Mouse (Mus musculus) neural tube, embryonic 12.5 days (tissue): ENCODE measurements at regions not wholly inside any gene's neighbourhood (a gene's known extent, or its start where the extent isn't known, plus 50 kb on each side); places are given as distances from the start of the nearest gene placed in this dataset. TPM values are rescaled to one million over a fixed set of nuclear protein-coding genes. Genes with fewer than 3 reads are reported as not detected.

Experiments used
- ATAC-seq: fragments of 200-750 bp; cut with Nextera tagmentation; 2 replicates; pipeline ENCODE4 v1.8.0; 2017; ENCODE audit warnings: low read depth, mild to moderate bottlenecking, moderate TSS enrichment, moderate library complexity; ENCODE audit not compliant: low FRiP score
- H3K27ac ChIP-seq: fragments of 300-500 bp; sonication (generic); 2 replicates; pipeline ENCODE4 v1.5.1; 2016
- H3K27me3 ChIP-seq: fragments of 300-500 bp; sonication (generic); replicated peaks from 2 replicates; pipeline ENCODE4 v1.6.1; 2016; ENCODE audit warnings: mild to moderate bottlenecking
- H3K36me3 ChIP-seq: fragments of 300-500 bp; sonication (generic); 2 replicates; pipeline ENCODE4 v1.6.1; 2016; ENCODE audit warnings: mild to moderate bottlenecking
- H3K4me1 ChIP-seq: fragments of 300-500 bp; sonication (generic); 2 replicates; pipeline ENCODE4 v1.6.1; 2016
- H3K4me2 ChIP-seq: fragments of 300-500 bp; sonication (generic); replicated peaks from 2 replicates; pipeline ENCODE4 v1.6.1; 2016; ENCODE audit warnings: mild to moderate bottlenecking
- H3K4me3 ChIP-seq: fragments of 300-500 bp; sonication (generic); 2 replicates; pipeline ENCODE4 v1.5.1; 2016
- H3K9ac ChIP-seq: fragments of 300-500 bp; sonication (generic); 2 replicates; pipeline ENCODE4 v1.6.1; 2016; ENCODE audit warnings: mild to moderate bottlenecking
- H3K9me3 ChIP-seq: fragments of 300-500 bp; sonication (generic); 2 replicates; pipeline ENCODE4 v1.6.1; 2016; ENCODE audit warnings: mild to moderate bottlenecking
- WGBS: fragments of 180-500 bp; shearing (Covaris S2); methylation state at CpG from one replicate; pipeline ENCODE4 v1.1.7; 2016; 5-methylcytosine and 5-hydroxymethylcytosine counted together
- microRNA-seq: library from miRNA; unstranded; fragments of <30 nt; microRNA quantifications from one replicate; pipeline ENCODE4, GENCODE M21; 2017

GRCm38 (mm10) chr11:32900437-32900836 lies 76.0 kb upstream of the Smim23 start:
- H3K27me3 ChIP-seq = no peaks in the 10 kb centered on the region

GRCm38 (mm10) chr11:32899604-32900216 lies 75.3 kb upstream of the Smim23 start:
- Histone ChIP-seq H3K27me3 (no peaks in the 10 kb centered on the region), H3K4me2 (no peak overlapping the region), H3K36me3 (no peaks in the 10 kb centered on the region), H3K9ac (no peak overlapping the region), H3K9me3 (no peaks in the 10 kb centered on the region), H3K27ac (no peak overlapping the region), H3K4me1 (no peaks in the 10 kb centered on the region), H3K4me3 (no peak overlapping the region)
- 67% methylated on average over 13 of the region's 13 CpGs for WGBS
- ATAC-seq = no peak

More at GRCm38 (mm10) chr11:32900437-32900836, 76.0 kb upstream of the Smim23 start:
- no peaks in the 10 kb centered on the region for H3K36me3 ChIP-seq
- no peaks in the 10 kb centered on the region for H3K4me1 ChIP-seq
- ATAC-seq = no peak
- H3K4me2 ChIP-seq = no peak overlapping the region
- no peaks in the 10 kb centered on the region for H3K9me3 ChIP-seq
- 80% methylated on average over 6 of the region's 6 CpGs for WGBS
- H3K9ac ChIP-seq = no peak overlapping the region
- H3K4me3 ChIP-seq = no peak overlapping the region
- no peak overlapping the region for H3K27ac ChIP-seq

GRCm38 (mm10) chr11:32895400-32895799 lies 71.0 kb upstream of the Smim23 start:
- Histone ChIP-seq H3K9me3 (no peaks in the 10 kb centered on the region), H3K4me1 (no peaks in the 10 kb centered on the region), H3K27ac (no peak overlapping the region), H3K4me3 (no peak overlapping the region), H3K4me2 (no peak overlapping the region), H3K27me3 (no peaks in the 10 kb centered on the region), H3K9ac (no peak overlapping the region), H3K36me3 (no peaks in the 10 kb centered on the region)
- ATAC-seq = no peak
- 84% methylated on average over 3 of the region's 3 CpGs for WGBS

- Histone ChIP-seq H3K27me3 (no peaks in the 10 kb centered on the region), H3K4me2 (no peak overlapping the region), H3K4me1 (no peaks in the 10 kb centered on the region), H3K36me3 (no peaks in the 10 kb centered on the region), H3K4me3 (no peak overlapping the region), H3K9me3 (no peaks in the 10 kb centered on the region), H3K9ac (no peak overlapping the region), H3K27ac (no peak overlapping the region)
- no peak for ATAC-seq
- 69% methylated on average over 11 of the region's 11 CpGs for WGBS
Measured at GRCm38 (mm10) chr11:32893146-32893903, 68.9 kb upstream of the Smim23 start.

GRCm38 (mm10) chr11:32892496-32892895 lies 68.1 kb upstream of the Smim23 start:
- no peaks in the 10 kb centered on the region for H3K27me3 ChIP-seq
- WGBS = 86% methylated on average over 5 of the region's 5 CpGs
- ATAC-seq = no peak
- H3K9me3 ChIP-seq = no peaks in the 10 kb centered on the region
- no peak overlapping the region for H3K4me3 ChIP-seq
- H3K4me1 ChIP-seq = no peaks in the 10 kb centered on the region
- H3K27ac ChIP-seq = no peak overlapping the region
- no peaks in the 10 kb centered on the region for H3K36me3 ChIP-seq
- H3K9ac ChIP-seq = no peak overlapping the region
- H3K4me2 ChIP-seq = no peak overlapping the region

GRCm38 (mm10) chr11:32889248-32889647 lies 64.8 kb upstream of the Smim23 start:
- H3K4me3 ChIP-seq = no peak overlapping the region
- H3K9ac ChIP-seq = no peak overlapping the region
- no peaks in the 10 kb centered on the region for H3K36me3 ChIP-seq
- ATAC-seq = no peak
- no peaks in the 10 kb centered on the region for H3K27me3 ChIP-seq
- no peaks in the 10 kb centered on the region for H3K9me3 ChIP-seq
- WGBS = 25% methylated on average over 7 of the region's 7 CpGs
- no peaks in the 10 kb centered on the region for H3K4me1 ChIP-seq
- H3K27ac ChIP-seq = no peak overlapping the region
- H3K4me2 ChIP-seq = no peak overlapping the region

- H3K27me3 ChIP-seq = no peaks in the 10 kb centered on the region
- H3K27ac ChIP-seq = no peak overlapping the region
- no peaks in the 10 kb centered on the region for H3K36me3 ChIP-seq
- ATAC-seq = no peak
- no peak overlapping the region for H3K4me2 ChIP-seq
- H3K4me1 ChIP-seq = no peaks in the 10 kb centered on the region
- no peaks in the 10 kb centered on the region for H3K9me3 ChIP-seq
- WGBS = 75% methylated on average over 4 of the region's 4 CpGs
- H3K9ac ChIP-seq = no peak overlapping the region
- H3K4me3 ChIP-seq = no peak overlapping the region
Measured at GRCm38 (mm10) chr11:32884744-32885143, 60.3 kb upstream of the Smim23 start.

GRCm38 (mm10) chr11:32883062-32883852 lies 58.9 kb upstream of the Smim23 start:
- H3K4me3 ChIP-seq = no peak overlapping the region
- H3K9ac ChIP-seq = no peak overlapping the region
- WGBS = 47% methylated on average over 9 of the region's 10 CpGs
- no peak for ATAC-seq
- no peaks in the 10 kb centered on the region for H3K27me3 ChIP-seq
- no peaks in the 10 kb centered on the region for H3K4me1 ChIP-seq
- H3K36me3 ChIP-seq = no peaks in the 10 kb centered on the region
- H3K9me3 ChIP-seq = no peaks in the 10 kb centered on the region; the same call in 1 of the 2 replicates
- no peak overlapping the region for H3K27ac ChIP-seq
- H3K4me2 ChIP-seq = no peak overlapping the region

- Histone ChIP-seq H3K27ac (no peak overlapping the region), H3K9me3 (no peaks in the 10 kb centered on the region; the same call in 1 of the 2 replicates), H3K9ac (no peak overlapping the region), H3K36me3 (no peaks in the 10 kb centered on the region), H3K4me3 (no peak overlapping the region), H3K4me1 (no peaks in the 10 kb centered on the region), H3K4me2 (no peak overlapping the region), H3K27me3 (no peaks in the 10 kb centered on the region)
- WGBS = 95% methylated on average over 3 of the region's 3 CpGs
- ATAC-seq = no peak
Measured at GRCm38 (mm10) chr11:32878967-32879366, 54.6 kb upstream of the Smim23 start.

Small RNAs in the stretch of these regions (microRNA-seq; reads per million reads assigned to microRNA genes)
- gene Gm26052 = not detected
